Mouse (Mus musculus) ovary, postnatal 14 days (tissue): ENCODE measurements around the gene Klhl42.

Experiments
- DNase-seq: peaks from one replicate; pipeline ENCODE4 v3.0.0; 2022; ENCODE audit warnings: low spot score

The Klhl42 gene

GRCm38 (mm10) chr6:147087736-147088135 is 3.4 kb upstream of the Klhl42 start:
- DNase-seq, result no peak

GRCm38 (mm10) chr6:147088517-147088916 is 2.7 kb upstream of the Klhl42 start:
- no peak for DNase-seq

GRCm38 (mm10) chr6:147090191-147090590 is 988 bp upstream of the Klhl42 start:
- no peak for DNase-seq

DNA sequence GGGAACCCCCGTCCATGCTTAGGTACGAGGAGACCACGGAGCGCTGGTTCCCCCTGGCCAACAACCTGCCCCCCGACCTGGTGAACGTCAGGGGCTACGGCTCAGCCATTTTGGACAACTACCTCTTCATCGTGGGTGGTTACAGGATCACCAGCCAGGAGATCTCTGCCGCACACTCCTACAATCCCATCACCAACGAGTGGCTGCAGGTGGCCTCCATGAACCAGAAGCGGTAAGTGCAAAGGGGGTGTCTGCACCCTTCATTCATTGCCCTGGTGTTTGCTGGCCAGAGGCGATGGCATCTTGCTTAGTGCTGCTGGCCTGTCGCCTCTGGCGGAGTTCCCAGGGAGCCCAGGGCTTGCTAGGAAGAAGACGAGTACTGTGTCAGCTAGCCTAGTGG is 957 bp downstream of the Klhl42 start:
- peak; percentile 31 for DNase-seq

- no peak for DNase-seq
Observed at GRCm38 (mm10) chr6:147094771-147095170, 3.6 kb downstream of the Klhl42 start.

DNA sequence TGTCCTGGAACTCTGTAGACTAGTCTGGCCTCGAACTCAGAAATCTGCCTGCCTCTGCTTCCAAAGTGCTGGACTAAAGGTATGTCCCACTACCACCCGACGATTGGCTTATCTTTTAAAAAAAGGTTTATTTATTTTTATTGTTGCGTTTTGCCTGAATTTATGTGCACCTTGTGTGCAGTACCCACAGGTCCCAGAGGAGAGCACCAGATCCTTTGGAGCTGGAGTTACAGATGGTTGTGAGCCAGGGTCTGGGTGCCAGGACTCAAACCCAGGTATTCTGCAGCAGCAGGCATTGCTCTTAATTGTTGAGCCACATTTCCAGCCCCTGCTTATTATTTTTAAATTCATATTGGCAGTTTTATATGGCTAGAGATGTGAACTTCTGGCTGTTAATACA is 4.9 kb downstream of the Klhl42 start:
- no peak for DNase-seq

DNA sequence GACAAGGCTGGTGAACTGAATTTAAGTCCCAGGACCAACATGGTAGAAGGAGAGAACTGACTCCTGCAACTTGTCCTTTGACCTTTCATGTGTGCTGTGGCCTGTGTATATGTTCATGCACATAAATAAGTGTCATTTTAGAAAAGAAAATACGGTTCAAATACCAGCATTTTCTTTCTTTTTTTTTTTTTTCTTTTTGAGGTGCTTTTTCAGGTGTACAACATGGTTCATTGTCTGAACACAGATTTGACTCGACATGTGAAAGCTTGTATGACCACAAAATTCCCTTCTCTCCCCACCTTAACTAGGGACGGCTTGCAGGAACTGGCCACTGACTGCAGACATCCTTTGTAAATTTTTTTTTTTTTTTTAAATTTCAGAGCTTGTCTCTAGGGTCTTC is 5.8 kb downstream of the Klhl42 start:
- no peak for DNase-seq

GRCm38 (mm10) chr6:147097346-147097929 is 6.3 kb downstream of the Klhl42 start:
- DNase-seq, result no peak

- no peak for DNase-seq
Observed at GRCm38 (mm10) chr6:147099458-147100277, 8.5 kb downstream of the Klhl42 start.

GRCm38 (mm10) chr6:147102293-147102692 is 11.1 kb downstream of the Klhl42 start:
- no peak for DNase-seq

GRCm38 (mm10) chr6:147105529-147105928 is 14.3 kb downstream of the Klhl42 start:
- no peak for DNase-seq

- no peak for DNase-seq
Observed at GRCm38 (mm10) chr6:147106716-147107115, 15.5 kb downstream of the Klhl42 start.

DNA sequence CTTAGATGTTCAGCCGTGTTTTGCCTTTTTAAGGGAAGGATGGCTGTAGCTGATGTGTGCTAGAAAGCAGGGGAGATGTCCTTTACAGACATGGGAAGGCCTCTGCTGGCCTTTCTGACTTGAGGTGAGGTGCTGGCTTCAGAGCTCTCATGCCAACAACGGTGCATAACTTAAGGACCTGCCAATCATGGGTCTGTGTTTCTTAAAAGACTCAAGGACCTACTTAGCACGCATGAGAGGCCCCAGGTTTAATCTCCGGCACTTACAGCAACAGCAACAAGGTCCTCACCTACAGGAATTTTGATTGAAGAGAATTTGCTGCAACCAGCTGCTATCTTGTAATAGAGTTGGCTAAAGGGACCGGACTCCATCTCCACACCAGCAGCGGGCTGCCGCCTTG is 18.1 kb downstream of the Klhl42 start:
- DNase-seq, result no peak

DNA sequence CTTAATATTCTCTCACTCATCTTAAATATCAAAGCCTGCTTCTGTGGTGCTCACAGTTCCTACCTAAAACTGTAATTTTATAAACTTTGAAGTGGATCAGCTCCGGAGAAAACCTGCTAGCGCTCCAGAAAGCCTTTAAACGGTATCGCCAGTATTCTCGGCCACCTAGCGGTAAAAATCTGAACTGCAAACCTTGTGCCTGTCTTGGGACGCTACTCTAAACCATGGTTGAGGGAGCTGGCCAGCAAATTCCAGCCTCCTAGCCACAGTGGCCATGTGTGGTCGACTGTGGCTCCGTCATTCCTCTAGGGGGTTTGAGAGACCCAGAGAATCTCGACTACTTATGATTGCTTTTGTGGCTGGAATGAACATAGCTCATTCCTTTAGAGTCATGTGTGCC is 25.4 kb downstream of the Klhl42 start:
- peak; percentile 85 for DNase-seq

GRCm38 (mm10) chr6:147117764-147118163 is 26.6 kb downstream of the Klhl42 start:
- DNase-seq, result no peak

DNA sequence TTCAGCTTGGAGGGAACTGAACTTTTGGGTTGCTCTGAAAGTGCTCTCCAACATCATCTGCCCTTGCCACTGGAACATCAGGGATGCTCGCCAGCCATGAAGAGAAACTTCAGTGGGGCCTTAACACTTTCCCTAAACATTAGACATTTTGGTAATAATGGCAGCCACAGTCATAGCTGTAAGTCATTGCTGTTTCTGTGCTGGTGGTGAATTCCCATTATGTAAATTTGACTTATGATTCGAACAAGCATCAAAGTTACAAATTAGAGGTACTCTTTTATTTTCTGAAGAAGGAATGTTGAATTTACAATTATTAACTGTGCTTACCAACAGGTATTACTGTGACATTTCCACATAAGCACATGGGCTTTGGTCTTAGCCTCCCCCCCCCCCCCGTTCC is 27.0 kb downstream of the Klhl42 start:
- DNase-seq, result no peak

DNA sequence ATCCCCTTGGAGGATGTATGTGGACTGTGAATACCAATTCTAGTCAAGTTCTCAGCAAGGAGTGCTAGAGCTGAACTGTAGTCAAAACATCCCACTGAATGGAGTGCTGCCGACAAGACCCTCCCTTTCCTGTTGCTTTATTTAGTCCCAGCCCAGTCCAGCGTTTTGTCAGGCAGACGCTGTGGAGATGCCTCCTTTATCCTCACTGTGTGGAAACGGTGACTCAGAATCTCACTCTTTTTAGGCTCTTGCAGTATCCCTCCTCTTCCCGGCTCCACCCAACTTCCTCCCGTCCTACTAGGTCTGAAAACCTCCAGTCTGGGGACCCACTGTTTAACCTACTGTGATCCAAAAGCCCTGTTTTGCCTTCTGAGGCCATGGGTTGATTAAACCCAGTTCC is 30.1 kb downstream of the Klhl42 start:
- DNase-seq, result no peak

- DNase-seq, result no peak
Observed at GRCm38 (mm10) chr6:147127239-147127638, 36.1 kb downstream of the Klhl42 start.

DNA sequence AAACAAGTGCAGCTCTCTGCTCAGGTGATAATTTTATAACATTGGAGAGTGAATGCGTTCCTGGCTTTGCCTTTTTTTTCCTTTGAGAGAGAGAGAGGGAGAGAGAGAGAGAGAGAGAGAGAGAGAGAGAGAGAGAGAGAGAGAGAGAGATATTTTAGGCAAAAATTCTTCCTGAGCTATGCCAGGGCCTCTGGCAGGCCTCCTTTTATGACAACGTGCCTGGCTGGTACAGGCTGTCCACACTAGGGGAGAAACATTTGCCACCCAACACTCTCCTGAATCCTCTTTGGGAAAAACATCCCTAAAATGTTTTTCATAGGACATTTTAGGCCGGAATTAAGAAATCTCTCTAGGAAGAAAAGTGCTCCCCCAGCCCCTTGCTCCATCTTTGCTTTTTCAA is 47.1 kb downstream of the Klhl42 start:
- DNase-seq, result no peak

DNA sequence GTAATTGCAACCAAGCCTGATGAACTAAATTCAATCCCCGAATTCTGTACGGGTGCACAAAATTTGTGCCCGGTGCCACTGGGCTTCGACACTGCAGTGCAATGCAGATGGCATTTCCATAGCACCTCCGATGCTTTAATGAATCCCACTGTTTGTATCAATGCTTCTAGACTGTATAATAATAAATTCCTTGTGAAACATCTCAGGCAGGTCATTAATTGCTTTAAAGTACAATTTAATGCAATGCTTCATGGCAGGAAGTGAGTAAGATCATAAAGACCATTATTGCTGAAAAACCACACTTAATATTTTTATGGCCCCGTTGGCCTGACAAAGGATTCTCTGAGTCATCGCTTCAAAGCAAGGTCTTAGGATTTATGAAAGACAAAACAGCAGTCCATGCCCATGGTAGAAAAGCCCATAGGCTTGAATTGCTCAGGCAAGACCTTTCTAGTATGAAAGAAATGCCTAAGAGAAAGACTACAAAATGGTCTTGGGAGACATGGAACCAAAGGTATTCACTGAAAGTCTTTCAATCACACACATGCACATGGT is 49.5 kb downstream of the Klhl42 start:
- no peak for DNase-seq

- DNase-seq, result no peak
Observed at GRCm38 (mm10) chr6:147144664-147145063, 53.5 kb downstream of the Klhl42 start.

GRCm38 (mm10) chr6:147145277-147145676 is 54.1 kb downstream of the Klhl42 start:
- DNase-seq, result peak; percentile 11

- DNase-seq, result no peak
Observed at GRCm38 (mm10) chr6:147145753-147146152, 54.6 kb downstream of the Klhl42 start.

DNA sequence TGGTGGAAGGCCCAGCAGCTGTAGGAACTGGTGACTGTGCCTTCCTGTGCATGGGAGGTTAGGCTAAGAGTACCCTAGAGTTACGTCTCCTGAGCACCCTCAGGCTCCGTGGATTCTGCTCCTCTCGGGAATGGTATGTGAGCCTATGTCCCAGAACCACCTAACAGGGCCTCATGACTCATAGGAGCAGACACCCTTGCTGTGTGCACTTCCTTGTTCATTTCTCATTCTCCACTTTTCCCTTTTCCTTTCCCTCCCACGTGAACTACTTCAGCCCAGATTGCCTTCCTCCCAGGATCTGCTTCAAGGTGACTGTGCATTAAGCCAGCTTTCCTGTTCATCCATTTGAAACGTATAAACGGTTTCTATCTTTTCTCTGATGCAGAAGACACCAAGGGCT is 59.9 kb downstream of the Klhl42 start:
- DNase-seq, result no peak
